Mouse (Mus musculus) liver, postnatal 0 days (tissue): ENCODE data around the gene Myadml2.

Source experiments
- CTCF ChIP-seq: sonication (generic); IDR thresholded peaks from 2 replicates; pipeline ENCODE4 v1.5.1; 2016; ENCODE audit warnings: antibody characterized with exemption, low read depth
- EP300 ChIP-seq: IDR thresholded peaks from 2 replicates; pipeline ENCODE4 v1.6.1; 2016; ENCODE audit warnings: antibody characterized with exemption, low read depth, mild to moderate bottlenecking

GRCm38 (mm10) chr11:120654741-120655140, 6.8 kb upstream of the Myadml2 start:
- no peak for TF ChIP-seq EP300
- no peak for TF ChIP-seq CTCF
